Mouse (Mus musculus) testis, adult 2 months (tissue): Measurements from ENCODE around the gene Sorl1. TPM values are rescaled to one million over a fixed set of nuclear protein-coding genes. Genes with fewer than 3 reads are reported as not detected.

ENCODE experiments used
- H3K27ac ChIP-seq: fragments of 200-500 bp; 2 replicates; pipeline ENCODE4 v1.5.1; 2012; ENCODE audit warnings: low read depth, low read length; ENCODE audit not compliant: control insufficient read depth, insufficient read depth
- H3K27me3 ChIP-seq: fragments of 200-500 bp; 2 replicates; pipeline ENCODE4 v1.6.1; 2012; ENCODE audit warnings: mild to moderate bottlenecking, low read length, moderate library complexity; ENCODE audit not compliant: control insufficient read depth, insufficient read depth
- H3K36me3 ChIP-seq: fragments of 200-500 bp; 2 replicates; pipeline ENCODE4 v1.6.1; 2012; ENCODE audit warnings: mild to moderate bottlenecking, low read length; ENCODE audit not compliant: control insufficient read depth, insufficient read depth
- H3K4me1 ChIP-seq: fragments of 200-500 bp; 2 replicates; pipeline ENCODE4 v1.6.1; 2012; ENCODE audit warnings: low read length; ENCODE audit not compliant: control insufficient read depth, insufficient read depth
- H3K4me3 ChIP-seq: fragments of 200-500 bp; 2 replicates; pipeline ENCODE4 v1.5.1; 2012; ENCODE audit warnings: low read depth, mild to moderate bottlenecking, low read length, moderate library complexity, mixed read lengths; ENCODE audit not compliant: control insufficient read depth
- CTCF ChIP-seq: fragments of 200-500 bp; IDR thresholded peaks from 2 replicates; pipeline ENCODE4 v1.5.1; 2012; ENCODE audit warnings: low read depth, mild to moderate bottlenecking, inconsistent platforms, low read length, moderate library complexity; ENCODE audit not compliant: control insufficient read depth, insufficient read depth, insufficient replicate concordance
- POLR2A ChIP-seq: fragments of 200-500 bp; IDR thresholded peaks from 2 replicates; pipeline ENCODE4 v1.6.1; 2012; ENCODE audit warnings: low read depth, mild to moderate bottlenecking, inconsistent platforms, low read length, moderate library complexity; ENCODE audit not compliant: control insufficient read depth
- polyA plus RNA-seq: library from polyadenylated mRNA; depleted of rRNA; stranded (reverse); fragments of >200 nt; gene quantifications from 2 replicates; pipeline ENCODE4 v1.2.3, GENCODE M21; 2012; rRNA removed

The Sorl1 gene
- 2.6 and 3.7 TPM in 2 replicates for polyA plus RNA-seq

DNA sequence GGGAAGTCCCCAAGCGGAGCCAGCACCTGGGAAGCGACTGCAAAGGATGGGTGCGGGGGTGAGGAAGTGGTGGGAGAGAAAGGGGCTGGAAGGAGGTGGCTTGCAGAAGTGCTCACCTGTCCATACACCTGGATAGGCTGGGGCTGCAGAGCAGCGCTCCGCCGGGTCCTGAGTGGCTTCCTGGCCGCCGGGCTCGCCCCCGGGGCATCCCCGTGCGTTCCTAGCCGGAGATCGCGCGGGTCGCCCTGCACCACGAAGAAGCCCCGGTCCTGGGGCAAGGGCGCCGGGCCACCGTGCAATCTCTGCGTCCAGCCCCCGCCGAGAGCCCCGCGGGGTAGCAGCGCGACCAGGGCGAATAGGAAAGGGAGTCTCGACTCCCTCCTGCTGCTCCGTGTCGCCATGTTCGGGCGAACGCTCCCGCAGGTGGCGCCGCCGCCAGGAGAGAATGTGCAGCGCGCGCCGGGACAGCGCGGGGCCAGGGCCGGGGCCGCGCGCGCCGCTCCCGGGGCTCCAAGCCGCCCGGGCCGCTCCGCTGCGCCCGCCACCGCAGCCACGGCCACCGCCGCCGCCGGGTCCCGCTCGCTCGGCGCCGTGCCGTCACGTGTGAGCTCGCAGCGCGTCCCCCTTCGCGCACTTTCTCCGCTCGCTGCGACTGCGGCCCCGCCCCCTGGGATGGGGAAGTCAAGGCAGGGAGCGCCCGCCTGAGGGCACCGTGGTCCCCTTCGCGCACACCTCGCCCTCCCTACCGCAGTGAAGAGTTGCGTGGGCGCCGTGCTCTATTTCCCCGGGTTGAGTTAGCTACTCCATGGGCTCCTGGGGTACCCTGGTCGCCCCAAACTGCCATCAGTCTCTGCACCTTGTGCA lies at the start of gene Sorl1:
TSS of gene Sorl1 (minus strand) at position 585 of the 864 bp plus-strand sequence.
- Histone ChIP-seq H3K27ac (no peak within 1 kb of the TSS), H3K27me3 (0 out of 2 replicates have a peak, but pooled peaks cover 2% of the 10 kb centered on the region)

DNA sequence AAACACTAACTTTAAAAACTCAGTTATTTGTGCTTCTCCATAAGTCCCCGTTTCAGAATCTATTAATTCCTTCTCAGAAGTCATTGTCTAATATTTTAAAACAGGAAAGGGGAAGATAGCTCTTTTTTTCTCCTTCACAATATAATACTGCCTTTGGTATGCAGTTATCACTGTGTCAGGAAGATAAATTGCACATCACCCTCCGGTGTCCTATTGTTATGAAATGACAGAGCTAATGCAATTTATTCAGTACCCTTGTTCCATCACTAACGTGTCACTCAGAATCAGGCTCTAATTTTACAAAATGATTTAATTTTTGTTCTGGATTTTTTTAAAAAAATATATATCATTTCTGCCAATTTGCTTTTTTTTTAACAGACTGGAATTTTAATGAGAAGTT lies 49.7 kb upstream of the Sorl1 start:
- Histone ChIP-seq H3K4me3 (no peak overlapping the region), H3K27ac (no peak overlapping the region), H3K4me1 (no peaks in the 10 kb centered on the region), H3K27me3 (no peaks in the 10 kb centered on the region), H3K36me3 (no peaks in the 10 kb centered on the region)
- TF ChIP-seq CTCF: no peak
- no peak for TF ChIP-seq POLR2A

More for the DNA sequence above, at the start of gene Sorl1:
- Histone ChIP-seq H3K4me3 (peak within 1 kb of the TSS; percentile 93), H3K4me1 (peaks cover 17% of the 10 kb centered on the region), H3K36me3 (no peaks in the 10 kb centered on the region)
- peak; percentile 32; the same call in 1 of the 2 replicates for TF ChIP-seq CTCF
- TF ChIP-seq POLR2A: no peak

DNA sequence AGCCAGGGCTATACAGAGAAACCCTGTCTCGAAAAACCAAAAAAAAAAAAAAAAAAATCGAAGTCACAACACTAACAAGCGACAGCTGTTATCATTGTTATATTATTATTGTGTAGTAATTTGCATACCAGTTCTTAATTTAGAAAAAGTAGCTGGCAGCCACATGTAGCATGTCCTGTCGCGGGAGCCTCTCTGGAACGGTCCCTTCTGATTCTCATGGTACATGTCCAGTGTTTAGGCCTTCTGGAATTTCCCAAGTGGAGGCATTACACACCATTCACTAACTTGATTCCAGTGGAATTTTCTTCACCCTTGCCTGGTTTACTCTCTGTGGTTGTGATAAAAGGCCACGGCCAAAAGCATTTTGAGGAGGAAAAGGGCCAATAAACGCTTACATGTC lies 45.4 kb upstream of the Sorl1 start:
- Histone ChIP-seq H3K4me1 (no peaks in the 10 kb centered on the region), H3K27me3 (no peaks in the 10 kb centered on the region), H3K27ac (no peak overlapping the region), H3K36me3 (no peaks in the 10 kb centered on the region), H3K4me3 (no peak overlapping the region)
- TF ChIP-seq POLR2A (no peak), CTCF (no peak)

DNA sequence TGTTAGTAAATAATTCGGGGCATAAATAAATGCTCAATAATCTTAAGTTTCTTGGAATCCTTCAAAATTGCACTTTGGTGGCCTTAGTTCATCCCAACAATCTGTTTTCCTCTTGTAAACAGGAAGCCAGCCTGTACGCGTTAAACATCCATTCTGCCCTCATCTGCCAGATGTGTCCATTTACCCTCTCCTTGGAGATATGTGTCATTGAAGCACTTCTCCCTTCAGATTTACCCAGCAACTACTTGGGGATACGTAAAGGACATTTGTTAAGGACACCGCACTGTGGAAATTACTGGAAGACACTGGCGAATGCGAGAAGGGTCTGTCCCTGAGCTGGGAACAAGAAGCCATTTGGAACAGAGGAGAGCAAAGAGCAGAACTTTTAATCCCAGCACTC lies 44.9 kb upstream of the Sorl1 start:
- H3K27ac ChIP-seq: no peak overlapping the region
- no peaks in the 10 kb centered on the region for H3K27me3 ChIP-seq
- TF ChIP-seq POLR2A (no peak), CTCF (no peak)
- H3K36me3 ChIP-seq: no peaks in the 10 kb centered on the region
- H3K4me3 ChIP-seq: no peak overlapping the region
- H3K4me1 ChIP-seq: no peaks in the 10 kb centered on the region

DNA sequence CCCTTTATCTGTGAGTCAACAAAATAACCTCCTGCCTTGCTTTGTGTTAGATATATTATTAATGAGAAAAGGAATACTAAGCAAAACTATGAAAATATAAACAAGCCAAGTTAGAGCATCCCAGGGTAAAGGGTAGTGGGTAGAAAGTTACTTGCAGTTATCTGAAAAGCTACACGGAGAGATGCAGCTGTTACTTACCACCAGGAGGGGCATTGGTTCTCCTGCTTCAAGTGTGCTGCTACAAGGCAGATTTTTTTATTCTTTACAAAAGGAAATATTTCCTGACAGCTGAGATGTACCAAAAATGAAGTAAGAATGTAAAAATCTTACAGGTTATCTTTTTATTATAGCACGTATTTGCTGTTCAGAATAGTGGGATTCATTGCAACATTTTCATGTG lies 40.8 kb upstream of the Sorl1 start:
- Histone ChIP-seq H3K27me3 (no peaks in the 10 kb centered on the region), H3K27ac (no peak overlapping the region), H3K36me3 (no peaks in the 10 kb centered on the region), H3K4me3 (no peak overlapping the region), H3K4me1 (no peaks in the 10 kb centered on the region)
- TF ChIP-seq POLR2A: no peak
- TF ChIP-seq CTCF: no peak

DNA sequence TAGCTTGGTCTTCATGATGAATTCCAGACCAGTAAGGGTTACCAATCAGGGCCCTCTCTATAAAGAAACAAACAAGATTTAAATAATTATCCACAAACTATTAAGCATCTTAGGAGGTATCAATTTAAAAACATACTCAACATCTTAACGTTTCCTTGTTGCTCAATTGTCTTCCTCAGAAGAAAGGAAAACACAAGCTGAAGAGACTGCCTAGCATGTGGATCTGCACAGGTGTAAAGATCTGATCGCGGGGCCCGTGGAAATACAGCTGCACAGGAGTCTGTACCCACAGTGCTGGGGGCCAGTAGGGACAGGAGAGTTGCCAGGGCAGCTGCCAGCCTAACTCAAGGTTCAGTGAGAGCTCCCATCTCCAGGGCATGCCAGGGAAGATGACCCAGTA lies 38.9 kb upstream of the Sorl1 start:
- H3K27ac ChIP-seq: no peak overlapping the region
- TF ChIP-seq POLR2A (no peak), CTCF (no peak)
- H3K4me1 ChIP-seq: no peaks in the 10 kb centered on the region
- H3K36me3 ChIP-seq: no peaks in the 10 kb centered on the region
- H3K4me3 ChIP-seq: no peak overlapping the region
- no peaks in the 10 kb centered on the region for H3K27me3 ChIP-seq

DNA sequence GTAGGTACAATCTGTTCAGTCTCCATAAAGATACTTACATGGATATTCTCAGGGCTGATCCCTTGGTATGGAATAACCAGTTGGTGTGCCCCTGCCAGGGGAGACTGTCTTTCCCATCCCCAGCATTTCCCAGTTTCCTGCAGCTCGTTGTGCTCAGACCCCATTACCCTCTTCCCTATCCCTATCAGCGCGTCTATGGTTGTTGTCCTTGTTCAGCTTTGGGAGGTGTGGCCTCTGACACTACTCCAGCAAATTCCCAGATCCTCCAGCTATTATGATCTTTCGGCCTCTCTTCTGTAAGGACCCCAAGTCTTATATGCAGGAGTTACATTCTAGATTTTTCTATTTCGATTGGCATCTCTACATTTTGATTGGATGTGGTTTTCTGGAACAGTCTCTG lies 35.3 kb upstream of the Sorl1 start:
- Histone ChIP-seq H3K4me3 (no peak overlapping the region), H3K27ac (no peak overlapping the region), H3K4me1 (no peaks in the 10 kb centered on the region), H3K36me3 (no peaks in the 10 kb centered on the region), H3K27me3 (no peaks in the 10 kb centered on the region)
- TF ChIP-seq POLR2A (no peak), CTCF (no peak)

DNA sequence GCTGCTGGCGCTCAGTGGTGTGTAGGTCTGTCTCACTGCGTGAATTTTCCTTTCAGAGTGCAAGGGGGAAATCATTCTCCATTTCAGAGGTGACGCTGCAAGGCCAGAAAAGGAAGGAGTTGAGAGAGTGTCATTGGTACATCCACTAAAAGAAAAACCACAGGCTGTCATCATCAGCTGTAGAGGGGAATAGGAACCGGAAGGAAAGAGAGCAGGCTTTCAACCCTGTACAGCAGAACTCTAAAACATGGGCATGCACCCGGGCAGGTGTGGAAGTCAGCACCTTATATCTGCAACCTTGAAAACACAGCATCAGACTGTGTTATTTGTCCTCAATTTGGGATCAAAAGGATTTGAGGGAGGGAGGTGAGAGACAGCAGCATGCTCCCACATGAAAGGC lies 34.6 kb upstream of the Sorl1 start:
- TF ChIP-seq POLR2A: no peak
- TF ChIP-seq CTCF: no peak
- no peak overlapping the region for H3K27ac ChIP-seq

More for the DNA sequence above, 34.6 kb upstream of the Sorl1 start:
- H3K36me3 ChIP-seq: no peaks in the 10 kb centered on the region
- no peak overlapping the region for H3K4me3 ChIP-seq
- H3K4me1 ChIP-seq: no peaks in the 10 kb centered on the region
- no peaks in the 10 kb centered on the region for H3K27me3 ChIP-seq
